Mouse (Mus musculus) testis, postnatal 14 days (tissue): ENCODE results near the gene Cadm2.

ENCODE experiments used
- DNase-seq: peaks from one replicate; pipeline ENCODE4 v3.0.0; 2021; ENCODE audit warnings: low spot score

Cadm2 gene

DNA sequence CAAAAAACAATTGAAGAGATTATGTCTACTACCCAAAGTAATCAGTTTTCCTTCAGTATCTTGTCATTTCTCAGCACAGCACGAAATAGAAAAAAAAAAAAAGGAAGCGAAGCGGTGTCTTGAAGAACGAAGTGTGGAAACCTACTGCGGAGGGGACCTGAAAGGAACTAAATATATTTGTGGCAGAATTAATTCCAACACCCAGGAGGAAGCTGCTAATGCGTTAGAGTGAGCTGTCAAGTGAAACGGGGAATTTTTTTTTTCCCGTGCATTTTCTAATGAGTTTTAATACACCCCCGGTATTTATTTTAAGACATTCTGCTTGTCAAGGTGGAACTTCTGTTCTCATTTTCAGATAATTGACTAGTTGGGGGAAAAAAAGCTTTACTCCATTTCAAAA lies 111.6 kb downstream of the Cadm2 start:
- no peak for DNase-seq

DNA sequence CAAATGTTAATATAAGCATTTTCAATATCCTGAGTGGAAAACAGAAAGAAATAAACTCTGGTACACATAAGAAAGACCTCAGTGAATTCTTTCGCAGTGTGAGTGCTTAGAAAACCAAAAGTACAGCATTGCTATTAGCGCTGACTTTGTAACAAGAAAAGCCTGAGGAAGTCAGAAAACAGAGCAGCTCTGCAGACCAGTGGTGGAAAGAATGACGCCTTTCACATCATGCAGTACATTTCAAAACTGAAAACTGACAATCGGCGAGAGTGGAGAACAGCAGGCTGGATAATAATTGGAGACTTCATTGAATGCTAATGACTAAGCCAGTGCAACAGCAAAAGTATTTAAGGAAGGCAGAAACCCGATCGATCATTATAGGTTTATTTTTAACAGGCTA lies 138.2 kb downstream of the Cadm2 start:
- DNase-seq, result no peak

DNA sequence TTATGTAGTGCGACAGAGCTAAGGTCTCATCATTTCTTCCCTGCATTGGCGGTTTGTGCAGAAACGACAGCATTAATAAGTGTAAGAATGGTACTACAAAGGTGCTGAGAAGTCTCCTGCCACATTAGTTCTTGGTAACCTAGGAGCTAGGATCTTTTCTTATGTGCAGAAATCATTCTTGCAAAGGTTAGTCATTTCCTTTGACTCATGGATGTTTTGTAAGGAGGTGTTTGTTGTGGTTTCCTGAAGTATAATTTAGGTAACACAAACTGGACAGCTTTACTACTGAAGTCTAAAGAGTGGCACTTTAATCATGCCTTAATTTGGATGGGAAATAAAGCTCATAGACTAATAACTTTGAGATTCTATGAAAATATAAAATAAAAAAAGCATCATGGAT lies 153.7 kb downstream of the Cadm2 start:
- no peak for DNase-seq

DNA sequence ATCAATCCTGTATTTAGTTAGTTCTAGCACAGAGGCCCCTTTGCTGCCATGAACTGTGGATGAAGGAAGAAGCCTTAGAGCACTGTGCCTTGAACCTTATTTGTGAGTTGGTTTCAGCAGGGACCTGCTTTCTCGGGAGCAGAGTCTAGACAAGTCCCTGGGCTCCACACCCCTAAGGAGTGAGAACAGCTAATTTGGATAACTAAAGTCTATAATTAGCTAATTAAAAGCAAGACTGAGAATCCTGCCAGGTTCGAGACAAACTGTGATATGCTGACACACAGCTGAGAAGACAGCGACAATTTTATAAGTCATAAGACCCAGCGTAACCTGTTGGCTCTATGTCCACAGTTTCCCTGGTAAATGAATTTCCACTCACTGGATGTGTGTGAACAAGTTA lies 184.4 kb downstream of the Cadm2 start:
- DNase-seq, result no peak

DNA sequence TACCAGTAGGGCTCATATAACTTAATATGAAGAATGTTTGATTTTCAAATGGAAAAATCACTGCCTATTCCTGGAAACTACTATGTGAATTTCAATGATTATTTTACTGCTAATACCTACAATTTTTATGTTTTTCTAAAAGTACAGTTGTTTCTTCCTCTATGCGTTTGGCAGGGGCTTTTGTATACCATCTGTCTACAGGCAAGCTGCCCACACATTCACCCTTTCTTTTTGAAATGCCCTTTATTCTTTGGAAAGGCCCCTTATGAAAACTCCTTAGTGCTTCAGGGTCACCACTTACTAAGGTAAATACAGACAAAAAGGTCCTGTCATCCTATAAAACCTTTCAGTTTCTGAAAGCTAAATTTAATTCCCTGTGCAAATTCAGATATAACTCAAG lies 195.3 kb downstream of the Cadm2 start:
- DNase-seq, result no peak

DNA sequence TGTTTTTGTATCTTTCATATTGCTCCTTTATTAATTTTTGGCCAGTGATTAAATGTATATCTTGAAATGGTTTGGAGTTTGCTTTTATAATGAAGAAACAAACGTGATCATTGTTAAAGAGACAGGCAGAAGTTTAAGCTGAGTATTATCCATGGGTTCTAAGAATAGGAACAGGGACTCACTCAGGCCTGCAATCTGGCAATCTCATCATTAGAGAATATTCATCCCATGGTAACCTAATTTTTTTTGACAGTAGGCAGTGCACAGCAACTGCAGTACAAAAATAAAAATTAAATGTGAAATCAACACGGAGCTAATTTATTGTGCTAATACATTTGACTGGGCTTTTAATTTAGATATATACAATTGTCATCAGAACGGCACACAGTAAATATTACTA lies 209.8 kb downstream of the Cadm2 start:
- no peak for DNase-seq

DNA sequence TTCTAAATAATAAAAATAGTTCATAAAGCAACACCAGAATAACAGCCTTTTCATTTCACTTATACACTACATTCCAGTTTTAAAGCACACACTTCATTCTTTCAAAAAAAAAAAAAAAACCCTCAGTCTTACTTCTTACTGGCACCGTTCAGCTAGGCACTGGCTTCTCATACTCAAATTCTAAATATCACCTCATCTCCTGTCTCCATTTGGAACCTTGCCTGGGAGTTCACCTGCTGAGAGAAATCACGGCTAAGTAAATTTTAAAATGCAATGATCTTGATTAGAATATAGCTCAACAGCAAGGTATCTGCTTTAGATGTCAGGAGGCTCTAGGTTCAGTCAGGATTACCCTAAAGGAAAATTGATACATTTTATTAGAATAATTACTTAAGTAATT lies 210.2 kb downstream of the Cadm2 start:
- no peak for DNase-seq

DNA sequence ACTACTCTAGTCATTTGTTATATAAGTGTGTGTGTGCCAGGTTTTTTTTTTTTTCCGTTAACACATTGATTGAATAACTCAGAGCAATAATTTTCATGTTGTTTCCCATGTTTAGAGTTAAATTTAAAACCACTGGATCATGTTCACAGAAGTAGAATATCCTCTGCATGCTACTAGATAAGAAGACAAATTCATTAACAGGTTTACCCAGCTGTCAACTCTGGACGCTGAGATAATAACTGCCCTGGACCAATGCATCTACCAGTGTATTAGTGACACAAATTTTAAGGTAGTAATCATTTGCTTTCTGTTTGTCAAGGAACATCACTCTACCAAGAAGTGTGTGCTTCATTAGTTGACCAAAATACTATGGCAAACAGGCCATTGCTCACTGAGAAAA lies 253.0 kb downstream of the Cadm2 start:
- no peak for DNase-seq

DNA sequence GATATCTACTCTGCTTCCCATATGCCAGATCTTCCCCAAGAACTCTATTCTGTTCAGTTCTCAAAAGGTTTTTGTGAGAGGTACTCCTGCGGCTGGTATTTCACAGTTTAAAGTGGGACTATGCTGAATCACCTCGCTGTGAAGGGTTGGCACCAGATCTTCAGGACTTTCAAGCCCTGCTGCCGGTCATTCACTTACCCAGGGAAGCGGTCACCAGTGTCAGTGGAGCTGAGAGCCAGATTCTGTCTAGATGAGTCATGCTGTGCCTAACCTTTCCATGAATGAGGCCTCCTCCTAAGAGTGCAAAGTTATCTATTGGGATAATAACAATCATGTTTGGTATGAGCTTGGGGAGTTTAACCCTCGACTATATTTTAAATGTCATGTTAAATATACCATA lies 272.7 kb downstream of the Cadm2 start:
- no peak for DNase-seq

DNA sequence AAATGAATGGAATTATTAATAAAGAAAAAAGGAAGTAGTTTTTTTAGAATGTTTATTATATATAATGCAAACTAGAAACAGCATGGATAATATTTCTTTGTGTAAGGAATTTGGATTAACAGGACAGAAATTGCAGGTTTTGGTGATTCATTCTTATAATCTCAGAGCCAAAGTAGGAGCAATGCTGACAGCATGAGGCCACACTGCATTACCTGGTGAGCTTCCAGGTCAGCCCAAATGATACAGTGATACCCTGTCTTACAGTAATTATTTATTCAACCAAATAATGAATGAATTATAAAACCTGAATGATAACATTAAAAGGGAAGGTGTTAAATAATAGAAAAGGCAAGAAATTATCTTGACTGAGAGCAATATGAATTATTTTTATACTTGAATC lies 273.1 kb downstream of the Cadm2 start:
- DNase-seq, result no peak

DNA sequence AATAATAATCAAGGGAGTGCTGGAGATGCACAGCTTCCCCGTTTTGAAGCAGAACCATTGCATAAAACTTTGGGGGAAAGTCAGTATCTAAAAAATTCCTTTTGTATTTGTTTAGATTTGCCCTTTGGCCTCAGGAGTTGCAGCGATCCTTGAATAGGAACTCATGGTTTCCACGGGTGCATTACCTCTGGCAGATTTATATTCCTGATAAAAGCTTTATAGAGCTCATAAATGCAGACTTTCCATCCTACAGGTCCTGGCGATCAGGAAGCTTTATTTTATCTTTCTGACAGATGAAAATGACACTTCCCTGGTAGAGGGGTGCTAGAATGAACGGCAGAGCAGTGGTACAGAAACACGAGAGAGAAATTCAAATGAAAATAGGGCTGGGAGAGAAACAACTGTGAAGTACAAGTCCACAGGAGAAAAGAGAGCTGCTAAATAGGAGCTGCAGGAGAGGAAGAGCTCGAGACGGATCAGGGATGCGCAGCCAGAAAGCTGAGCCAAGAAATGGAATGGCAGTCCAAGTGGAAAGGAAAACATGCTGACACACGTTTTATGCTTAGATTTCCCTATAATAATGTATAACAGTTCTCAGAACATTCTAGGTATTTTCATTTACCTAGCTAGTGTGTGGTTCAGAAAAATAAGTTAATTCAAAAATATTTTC lies 274.0 kb downstream of the Cadm2 start:
- DNase-seq, result no peak

DNA sequence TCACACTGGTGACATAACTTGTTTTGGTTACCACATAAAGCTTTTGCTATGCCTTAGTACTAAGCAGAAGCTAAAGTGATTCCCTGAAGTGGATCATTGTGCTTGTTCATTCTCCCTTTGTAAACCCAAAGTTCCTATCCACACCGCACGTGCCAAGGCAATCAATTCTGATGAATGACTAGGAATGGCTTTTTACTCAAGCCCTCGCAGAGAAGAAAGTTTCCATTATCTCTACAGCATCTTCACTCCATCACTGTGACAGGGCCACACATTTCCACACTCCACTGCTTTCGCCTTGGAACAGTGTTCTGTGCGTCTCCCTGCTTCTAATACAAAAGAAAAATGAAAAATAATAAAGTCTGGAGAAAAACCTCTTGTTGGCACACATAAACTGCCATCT lies 276.5 kb downstream of the Cadm2 start:
- no peak for DNase-seq

DNA sequence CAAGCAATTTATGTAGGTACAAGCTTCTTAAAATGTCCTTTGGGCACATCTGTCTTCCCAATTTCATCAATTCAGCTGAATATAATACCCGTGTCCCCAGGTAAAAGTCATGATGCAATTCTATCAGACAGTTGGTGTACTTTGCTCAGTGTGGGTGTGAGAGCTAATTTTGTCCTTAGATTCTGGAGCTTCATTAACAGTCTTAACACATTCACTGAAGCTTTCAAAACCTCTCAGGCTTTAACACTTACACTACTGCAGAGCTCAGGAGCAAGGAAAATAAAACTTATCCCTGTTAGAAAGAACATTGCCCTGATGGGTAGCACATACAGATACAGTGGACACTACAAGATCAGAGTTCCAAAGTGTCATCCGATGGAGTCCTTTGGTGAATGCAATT lies 309.7 kb downstream of the Cadm2 start:
- DNase-seq, result no peak

DNA sequence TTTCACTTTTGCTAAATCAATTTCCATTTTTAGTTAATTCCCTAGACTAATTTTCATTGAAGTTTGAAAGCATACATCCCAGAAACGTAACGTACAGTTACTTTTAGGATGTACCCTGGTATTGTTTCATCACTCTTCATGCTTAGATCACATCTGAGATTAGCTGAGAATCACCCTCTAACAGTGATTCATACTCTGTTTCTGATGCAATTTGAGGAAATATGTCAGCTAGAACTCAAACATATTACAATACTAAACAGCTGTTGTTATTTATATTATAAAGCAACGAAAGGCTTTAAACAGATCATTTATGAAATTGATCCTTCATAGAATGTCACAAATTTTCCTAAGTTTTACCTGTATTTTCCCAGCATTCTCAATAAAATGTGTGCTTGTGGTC lies 336.0 kb downstream of the Cadm2 start:
- no peak for DNase-seq

DNA sequence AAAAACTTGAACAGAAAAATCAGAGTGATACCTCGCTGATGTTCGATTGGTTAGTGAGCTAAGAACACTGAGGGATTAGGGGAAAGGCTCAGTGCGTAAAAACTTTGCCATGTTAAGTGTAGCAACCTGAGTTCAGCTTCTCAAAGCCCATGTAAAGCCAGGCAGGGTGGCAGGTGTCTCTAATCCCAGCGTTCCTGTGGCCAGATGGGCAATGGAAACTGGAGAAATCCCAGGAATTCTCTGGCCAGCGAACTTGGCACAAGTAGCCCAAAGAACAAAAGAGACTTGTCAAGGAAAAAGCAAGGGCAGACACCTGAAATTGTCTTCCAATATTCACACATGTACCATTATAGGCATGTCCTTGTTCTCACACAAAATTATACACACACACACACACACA lies 377.1 kb downstream of the Cadm2 start:
- DNase-seq, result no peak

DNA sequence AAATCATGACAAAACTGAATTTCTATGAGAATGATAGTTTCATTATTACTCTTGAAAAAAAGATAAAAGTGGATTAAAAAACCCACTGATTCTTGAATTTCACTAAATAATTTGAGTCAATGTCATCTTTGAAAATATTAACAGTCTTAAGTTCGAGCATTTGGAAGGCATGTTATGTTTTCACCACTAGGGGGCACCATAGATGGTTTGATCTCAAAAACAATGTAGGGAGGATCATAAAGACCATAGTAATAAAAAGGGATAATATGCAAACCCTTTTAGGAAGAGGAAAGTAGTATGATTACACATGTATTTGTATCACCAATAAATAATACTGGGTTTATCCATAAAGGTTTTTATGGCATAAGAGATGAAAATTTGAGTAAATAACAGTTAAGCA lies 385.8 kb downstream of the Cadm2 start:
- DNase-seq, result no peak

DNA sequence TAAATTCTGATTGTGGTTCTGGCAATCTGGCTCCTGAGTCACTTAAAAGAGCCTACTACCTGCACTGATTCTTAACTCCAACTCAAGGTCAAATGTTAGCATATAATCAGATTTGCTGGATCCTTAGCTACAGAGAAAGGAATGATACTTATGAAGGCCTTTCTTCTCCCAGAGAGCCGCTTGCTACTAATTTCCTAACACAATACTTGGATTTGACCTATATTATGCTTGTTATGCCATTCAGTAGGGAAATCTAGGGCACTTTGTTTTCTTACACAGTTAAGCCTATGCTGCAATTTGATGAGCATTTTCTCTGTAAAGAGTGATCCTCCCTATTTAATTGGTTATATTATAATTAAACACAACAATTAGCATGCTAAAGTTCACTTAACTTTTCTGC lies 394.0 kb downstream of the Cadm2 start:
- no peak for DNase-seq

DNA sequence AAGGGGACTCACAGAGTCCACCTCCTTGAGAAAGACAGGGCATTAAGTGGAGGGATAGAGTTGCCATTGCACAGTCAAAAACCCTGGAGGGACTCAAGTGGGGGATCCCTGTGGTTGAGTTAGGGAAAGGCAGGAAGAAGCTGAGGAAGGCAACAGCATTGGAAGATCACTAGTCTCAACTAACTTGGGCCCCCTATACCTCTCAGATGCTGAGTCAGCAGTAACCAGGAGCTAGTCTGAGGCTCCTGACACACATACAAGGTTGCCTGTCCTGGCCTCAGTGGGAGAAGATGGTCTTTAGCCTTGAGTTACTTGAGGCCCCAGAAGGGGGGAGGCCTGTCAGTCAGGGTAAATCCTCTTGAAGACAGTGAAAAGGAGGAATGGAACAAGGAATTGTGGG lies 417.4 kb downstream of the Cadm2 start:
- no peak for DNase-seq

DNA sequence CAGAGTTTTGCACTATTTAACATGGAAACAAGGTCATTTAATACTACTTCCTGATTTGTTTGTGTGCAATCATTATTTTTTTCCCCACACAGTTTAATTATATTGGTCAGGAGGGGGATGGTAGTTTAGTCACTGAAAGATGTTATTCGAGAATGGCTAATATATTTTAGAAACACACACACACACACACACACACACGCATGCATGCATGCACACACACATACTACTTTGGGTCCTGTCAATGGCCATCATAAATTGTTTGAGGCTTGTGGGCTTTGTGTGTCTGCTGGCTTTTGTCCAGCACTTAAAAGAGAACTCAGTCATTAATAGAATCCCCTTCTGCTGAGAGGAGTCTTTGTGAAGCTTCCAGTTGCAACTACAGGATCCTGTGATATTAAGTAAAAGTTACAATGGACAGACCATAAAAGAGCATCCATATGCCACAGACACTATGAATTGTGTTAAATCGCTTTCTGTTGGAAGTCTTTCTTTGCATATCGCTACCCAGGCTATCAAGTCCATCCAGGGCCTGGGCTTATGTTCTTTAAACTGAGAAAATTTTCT lies 427.8 kb downstream of the Cadm2 start:
- DNase-seq, result no peak

DNA sequence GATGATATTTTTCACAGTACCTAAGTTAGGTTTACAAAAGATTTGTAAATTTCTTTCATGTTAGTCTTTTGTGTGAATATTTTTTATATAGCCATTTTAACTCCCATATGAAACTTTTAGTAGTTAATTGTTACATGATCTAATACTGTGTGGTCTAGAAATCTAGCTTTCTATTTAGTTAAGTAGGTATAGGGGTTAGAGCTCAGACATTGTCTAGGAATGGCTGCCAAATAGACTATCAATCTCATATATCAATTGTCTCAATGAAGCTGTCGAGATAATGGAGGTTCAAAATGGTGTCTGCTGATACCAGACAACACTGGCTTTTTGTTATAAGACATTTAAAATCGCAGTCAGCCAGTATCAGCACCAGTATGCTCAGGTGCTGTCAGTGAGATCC lies 428.3 kb downstream of the Cadm2 start:
- DNase-seq, result no peak

DNA sequence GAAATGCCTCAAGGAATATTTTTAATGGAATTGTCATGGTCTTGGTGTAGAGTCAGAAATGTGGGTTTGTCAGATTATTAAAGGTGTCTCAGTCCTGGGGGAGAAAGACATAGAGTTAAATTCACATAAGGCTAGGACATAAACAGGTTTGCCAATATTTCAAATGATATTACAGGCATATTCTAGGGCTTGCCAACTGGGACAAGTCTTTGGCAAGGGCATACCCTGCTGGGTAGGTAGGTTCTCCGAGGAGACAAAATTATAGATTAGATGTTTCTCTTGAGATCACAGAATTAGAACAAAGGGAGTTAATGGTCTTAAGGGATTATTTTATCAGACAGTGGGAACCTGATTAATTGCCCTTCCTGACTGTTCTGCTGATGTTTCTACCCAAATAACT lies 434.4 kb downstream of the Cadm2 start:
- DNase-seq, result no peak

DNA sequence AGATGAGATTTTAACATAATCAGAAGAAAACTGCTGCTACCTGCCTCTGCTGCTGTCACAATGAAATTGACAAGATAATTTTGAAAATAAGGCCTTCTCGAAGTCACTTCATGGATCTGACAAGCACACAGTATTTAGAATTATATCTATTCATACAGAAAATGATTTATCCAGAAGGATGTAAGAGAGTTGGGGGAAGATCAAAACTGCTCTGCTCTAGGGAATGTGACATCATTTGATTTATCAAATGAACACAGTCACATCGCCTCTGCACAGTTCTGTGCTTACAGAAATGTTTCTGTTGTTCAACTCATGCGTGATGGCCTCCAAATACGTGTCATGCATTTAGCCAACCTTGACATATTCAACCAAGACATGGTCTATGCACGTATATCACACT lies 437.8 kb downstream of the Cadm2 start:
- no peak for DNase-seq

DNA sequence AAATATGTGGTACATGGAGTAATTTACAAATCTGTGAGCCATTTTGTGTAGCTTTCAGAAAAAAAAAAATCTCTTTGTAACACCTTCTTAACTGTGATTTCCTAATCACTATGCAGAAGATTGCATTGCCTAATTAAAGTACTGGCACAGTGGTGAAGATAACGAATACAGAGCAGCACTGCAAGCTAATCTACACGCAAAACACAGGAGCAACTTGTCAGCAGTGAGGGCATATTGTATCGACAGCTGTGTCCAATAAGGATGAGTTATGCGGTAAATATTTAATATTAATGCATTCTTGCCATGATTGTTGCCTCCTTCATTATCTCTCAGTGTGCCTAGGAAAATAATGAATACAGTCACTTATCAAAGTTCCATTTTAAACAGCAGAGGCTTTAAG lies 445.3 kb downstream of the Cadm2 start:
- DNase-seq, result no peak

DNA sequence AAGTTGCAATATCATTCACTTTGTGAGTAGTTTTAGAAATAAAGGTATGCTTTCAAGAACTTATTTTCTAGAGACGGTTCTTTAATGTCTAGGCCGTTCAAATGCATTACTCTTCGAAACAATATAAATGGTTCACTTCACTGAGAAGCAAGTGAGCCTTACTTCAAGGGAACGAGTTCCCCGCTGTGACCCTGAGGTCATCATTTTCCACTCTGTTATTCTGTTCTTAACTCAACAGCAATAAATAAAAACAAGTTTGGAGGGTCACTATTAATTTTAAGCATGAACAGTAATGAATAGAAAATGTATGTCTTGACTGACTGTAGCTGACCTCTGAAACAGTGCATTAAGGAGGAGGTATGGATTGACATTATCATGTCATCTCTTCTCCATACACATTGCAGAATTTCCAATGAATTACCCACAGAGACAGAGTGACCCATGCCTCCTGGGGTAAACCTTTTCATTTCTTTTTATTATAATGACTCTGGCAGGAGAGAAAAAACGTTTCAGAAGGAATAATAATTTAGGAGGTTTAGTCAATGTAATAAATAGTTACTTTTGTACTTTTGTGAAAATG lies 458.4 kb downstream of the Cadm2 start:
- no peak for DNase-seq
